Mouse (Mus musculus) cerebellum, adult 11 months (tissue): ENCODE measurements around the gene Elovl2.
"Not testable (repeated sequence)": the region's sequence is repeated elsewhere in the genome, so short reads cannot be mapped to it uniquely, and the experiment has no call there.

Experiments
- DNase-seq: peaks from one replicate; pipeline ENCODE4 v3.0.0; 2022

The Elovl2 gene

DNA sequence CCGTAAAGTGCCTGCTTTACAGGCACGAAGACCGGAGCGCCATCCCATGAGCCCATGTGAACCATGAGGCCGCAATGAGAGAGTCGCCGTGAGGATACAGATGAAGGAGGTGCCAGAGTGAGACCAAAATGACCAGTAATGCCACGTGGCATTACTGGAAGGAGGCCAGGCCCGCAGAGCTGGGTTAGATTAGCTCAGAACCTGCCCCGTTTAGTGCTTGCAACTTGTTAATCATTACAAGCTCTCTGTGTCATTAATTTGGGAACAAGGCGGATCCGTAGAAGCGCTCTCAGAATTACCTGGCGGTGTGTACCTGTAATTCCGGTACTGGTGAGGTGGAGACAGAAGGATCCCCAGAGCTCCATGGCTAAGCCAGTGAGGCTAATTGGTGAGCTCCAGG lies 12.0 kb upstream of the Elovl2 start:
- DNase-seq, result no peak

DNA sequence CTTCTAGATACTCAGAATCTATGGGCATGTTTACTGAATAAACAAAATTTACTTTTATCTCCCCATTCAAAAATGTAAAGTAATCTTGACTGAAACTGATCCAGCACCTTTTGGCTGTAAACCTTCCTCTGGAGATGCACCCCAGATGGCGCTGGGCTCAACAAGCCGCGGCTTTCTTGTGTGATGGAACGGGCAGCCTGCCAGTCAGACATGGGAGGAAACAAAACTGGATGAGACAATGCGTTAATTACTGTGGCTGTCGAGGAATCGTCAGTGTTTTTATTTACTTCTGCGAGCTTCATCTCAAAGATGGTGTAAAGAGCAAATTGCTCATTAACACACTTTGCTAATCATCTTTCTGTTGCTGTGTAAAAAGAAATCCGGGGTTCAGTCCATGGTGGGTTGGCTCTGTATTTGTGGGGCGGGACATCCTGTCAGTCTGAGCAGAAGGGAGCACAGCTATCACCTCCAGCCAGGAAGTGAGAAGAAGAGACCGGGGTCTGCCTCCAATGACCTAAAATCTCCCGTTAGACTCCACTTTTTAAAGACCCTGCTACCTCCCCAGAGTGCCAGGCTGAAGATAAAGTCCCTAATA lies 11.3 kb upstream of the Elovl2 start:
- DNase-seq, result no peak

DNA sequence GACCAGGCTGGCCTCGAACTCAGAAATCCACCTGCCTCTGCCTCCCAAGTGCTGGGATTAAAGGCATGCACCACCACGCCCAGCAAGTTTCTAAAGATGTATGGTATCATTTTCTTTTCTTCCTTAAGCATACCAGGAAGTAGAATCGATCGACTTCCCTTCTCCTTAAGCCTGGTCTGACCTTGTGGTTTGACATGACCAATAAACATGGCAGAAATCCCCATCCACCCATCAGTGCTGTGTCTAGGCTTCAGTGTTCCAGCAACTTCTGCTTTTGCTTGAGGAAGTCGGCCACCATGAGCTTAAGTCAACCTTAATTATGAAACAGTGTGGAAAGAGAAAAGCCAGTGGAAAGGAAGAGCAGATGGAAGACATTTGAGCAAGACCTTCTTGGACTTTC lies 10.1 kb upstream of the Elovl2 start:
- DNase-seq, result no peak

DNA sequence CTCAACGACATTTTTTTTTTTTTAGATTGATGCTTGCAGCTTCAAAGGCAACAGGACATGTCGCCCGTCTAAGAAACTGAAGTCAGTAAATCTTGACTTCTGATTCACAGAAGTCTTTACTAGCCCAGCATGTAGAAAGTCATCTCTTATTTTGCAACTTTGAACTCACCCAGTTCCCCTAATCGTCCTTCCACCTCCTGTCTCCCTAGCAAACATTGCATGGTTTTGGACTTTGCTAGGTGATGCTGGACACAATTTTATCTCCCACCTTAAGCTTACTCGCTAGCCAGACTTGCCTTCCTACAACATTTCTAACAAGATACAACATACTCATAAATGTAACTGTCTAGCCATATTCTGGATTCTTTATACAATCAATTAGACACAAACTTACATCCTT lies 7.9 kb upstream of the Elovl2 start:
- no peak for DNase-seq

DNA sequence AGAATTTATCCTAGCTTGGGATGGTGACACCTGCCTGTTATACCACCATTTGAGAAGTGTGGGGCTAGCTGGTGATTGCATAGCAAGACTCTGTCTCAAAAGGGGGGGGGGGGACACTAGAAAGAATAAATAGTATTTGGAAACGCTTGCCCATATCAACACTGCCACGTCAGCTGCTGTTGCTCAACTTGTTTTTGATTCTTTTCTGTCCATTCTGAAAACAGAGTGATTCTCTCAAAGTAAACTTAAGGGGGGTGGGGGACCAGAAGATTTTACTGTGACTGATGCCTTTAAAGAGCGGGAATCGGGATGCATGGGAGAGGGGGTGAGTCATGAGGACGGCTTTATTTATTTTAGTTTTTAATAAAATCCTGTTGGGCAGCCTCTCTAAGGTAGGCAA lies 6.3 kb upstream of the Elovl2 start:
- no peak for DNase-seq

DNA sequence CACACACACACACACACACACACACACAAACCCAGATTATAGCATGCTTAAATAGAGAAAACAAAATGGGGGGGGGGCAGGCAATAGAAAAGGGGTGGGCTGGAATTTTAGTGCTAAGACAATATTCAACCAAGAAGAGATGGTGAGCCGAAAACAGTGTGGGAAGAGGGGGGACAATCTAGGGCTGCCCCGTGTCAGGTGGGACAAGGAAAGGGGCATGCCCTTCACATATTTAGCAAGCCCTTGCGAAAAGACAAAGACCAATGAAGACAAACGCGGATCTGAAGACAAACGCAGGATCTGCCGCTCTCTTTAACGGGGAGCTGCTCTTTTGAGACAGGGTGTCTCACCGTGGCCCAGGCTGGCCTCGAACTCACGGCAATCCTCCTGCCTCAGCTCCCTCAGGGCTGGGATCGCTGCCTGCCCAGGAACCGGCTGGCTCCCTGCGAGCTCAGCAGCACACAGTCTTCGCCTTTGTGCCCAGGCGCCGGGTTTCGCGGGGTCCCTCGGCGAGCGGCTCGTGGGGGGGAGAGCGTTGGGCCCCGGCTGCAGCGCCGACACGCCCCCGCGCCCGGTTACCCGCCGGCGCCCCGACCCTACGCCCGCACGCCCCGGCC lies 410 bp downstream of the Elovl2 start:
- no peak for DNase-seq

DNA sequence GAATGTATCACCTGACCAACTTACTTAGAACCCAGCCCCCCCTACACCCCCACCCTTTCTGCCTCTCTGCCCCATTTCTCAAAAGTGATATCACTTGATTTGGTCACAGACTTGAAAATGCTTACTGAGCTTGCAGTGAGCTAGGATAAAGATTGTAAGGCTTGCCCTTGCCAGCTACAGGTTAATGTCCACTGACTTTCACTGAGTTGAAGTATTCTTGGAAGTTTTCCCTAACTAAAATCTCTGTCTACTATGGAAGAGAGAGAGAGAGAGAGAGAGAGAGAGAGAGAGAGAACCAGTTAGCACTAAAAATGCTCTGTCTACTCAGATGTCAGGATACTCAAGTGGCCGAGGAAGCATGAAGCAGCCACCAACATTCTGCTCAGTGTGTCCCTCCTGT lies 1.1 kb downstream of the Elovl2 start:
- no peak for DNase-seq

DNA sequence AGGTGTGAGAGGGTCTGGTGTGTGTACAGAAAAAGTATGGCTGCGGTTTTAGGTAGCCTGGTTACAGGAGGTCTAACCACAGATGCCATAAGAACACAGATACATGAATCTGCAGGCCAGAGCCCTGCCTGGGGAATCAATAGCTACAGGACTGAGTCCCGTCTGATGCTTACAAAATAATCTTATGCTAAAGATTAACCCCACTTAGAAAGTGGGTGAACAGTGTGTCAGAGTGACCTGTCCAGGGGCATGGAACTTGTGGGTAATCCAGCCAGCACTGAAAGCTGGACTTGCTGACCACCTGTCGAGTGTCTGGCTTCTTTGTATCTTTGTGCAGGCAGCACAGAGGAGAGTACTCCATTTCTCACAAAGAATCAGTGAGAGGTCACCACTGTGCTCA lies 4.0 kb downstream of the Elovl2 start:
- DNase-seq, result no peak

DNA sequence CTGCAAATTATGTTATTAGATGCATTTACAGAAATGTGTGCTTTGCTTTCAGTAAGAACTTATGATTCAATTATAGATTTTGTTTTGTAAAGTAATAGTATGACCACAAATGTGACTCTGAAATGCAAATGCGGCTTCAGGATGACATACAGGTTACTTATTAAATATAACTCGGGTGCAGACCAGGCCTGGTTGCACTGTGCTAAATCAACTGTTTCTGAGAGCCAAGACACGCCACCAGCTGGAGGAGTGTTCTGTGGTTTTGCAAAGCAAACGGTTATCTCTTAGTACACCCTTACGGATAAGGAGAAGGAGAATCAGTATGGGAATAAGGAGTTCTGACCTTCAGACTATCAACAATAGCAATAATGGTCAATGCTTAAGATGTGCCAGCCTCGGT lies 4.5 kb downstream of the Elovl2 start:
- no peak for DNase-seq

DNA sequence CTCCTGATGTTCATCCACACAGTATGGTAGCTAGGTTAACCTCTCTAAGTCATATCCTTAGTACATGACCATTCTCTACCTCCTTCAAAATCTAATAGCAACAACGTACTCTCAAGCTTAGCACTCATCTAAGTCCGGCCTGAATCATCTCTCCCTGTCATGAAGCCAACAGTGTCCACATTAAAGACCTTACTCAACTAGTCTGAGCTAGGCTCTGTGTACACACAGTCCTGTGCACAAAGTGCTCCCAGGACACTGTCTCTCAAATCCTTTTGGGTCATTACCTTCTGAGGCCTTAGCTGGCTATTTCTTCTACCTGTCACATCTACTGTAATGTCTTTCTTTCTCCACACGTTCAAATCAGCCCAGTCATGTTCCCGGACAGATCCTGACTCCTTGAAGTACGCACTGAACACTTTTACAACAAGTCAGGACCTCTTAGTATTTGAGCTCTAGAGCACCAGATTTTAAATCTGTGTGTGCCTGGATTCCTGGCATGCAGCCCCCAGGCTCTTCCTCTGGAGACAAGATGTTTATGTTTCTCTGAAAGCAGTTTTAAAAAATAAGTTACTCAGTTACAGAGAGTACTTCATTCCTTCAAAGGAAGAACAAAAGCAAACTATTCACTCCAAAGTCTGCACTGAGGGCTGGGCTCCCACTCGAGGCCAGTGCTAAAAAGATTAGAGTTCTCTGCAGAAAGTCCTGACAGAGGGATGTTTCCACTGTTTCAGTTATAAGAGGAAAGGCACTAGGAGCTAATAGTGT lies 7.5 kb downstream of the Elovl2 start:
- DNase-seq, result no peak

DNA sequence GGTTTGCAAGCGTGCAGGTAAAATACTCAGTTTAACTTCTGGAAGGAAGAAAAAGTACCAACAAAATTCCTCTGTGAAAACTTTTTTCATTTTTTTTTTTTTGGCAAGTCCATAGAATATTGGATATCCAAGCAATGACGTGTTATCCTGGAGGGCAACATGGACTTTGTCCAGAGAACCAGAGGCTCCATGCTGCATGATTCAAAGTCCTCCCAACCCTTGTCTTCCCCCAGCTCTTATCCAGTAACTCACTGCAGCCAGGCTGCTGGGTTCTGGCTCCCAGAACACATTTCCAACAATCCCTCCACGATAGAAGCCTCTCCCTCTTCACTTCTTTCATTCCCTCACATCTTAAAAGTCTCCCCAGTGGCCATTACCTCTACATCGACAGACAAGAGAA lies 8.9 kb downstream of the Elovl2 start:
- no peak for DNase-seq

DNA sequence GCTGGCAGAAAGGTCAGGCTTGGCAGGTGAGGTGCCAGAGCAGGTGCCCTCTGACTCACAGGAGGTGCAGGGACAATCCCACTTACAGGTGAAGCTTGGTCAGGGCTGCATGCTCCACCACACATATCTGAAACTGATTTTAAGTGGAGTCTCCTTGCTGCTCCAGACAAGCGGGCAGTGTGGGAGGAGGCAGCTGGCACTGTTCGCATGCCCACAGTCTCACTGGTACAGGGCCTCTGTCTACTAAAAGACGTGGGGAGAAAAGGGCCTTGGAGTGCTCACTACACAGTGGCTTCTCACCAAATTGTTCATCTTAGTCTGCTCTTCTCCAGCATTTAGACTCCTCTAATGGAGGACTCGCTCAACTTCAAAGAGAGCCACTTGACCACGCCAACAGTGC lies 14.0 kb downstream of the Elovl2 start:
- DNase-seq, result no peak

DNA sequence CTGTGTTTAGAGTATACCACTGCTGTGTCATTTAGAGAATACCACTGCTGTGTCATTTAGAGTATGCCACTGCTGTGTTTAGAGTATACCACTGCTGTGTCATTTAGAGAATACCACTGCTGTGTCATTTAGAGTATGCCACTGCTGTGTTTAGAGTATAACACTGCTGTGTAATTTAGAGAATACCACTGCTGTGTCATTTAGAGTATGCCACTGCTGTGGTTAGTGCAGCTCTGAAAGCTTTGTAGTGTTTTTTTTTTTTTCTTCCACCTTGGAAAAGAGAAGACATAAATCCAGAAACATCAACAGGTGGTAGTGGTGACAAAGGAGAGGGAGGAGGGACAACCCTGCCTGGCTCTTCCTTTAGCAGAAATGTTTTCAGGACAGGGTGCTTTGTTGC lies 14.6 kb downstream of the Elovl2 start:
- not testable (repeated sequence) for DNase-seq

DNA sequence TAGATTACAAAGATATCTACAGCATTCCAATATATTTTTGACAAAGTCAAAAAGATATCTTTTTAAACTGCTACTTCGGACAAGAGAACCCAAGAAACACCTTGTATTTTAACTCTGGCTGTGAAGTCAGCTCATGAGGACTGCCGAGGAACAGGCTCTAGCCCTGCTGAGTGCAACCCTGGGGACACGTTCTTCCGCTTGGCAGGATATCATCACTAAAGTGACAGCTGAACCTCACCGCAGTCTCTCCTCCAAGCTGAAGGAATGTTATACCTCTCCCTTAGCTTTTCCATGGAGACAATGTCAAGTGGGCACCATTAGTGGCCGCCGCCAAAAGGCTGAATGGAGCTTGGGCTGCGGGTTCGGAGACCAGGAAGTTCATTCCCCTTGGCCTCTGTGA lies 16.5 kb downstream of the Elovl2 start:
- DNase-seq, result no peak

DNA sequence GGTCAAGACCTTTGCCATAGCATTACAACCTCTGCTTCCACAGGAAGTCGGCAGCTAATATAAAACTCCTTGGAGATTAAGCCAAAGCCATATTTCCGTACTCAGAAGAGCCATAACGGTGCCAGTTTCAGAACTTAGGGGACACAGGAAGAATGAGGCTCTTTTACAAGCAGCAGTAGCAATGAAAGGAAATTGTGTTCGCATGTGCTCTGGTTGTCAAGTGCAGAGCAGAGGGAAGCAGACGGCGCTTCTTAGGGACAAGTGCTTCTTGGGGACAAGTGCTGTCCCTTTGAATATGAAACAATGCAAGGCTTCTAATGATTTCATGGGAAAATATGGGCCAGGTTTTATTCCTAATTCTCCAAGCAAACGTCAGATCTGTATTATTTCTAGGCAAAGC lies 16.9 kb downstream of the Elovl2 start:
- no peak for DNase-seq

DNA sequence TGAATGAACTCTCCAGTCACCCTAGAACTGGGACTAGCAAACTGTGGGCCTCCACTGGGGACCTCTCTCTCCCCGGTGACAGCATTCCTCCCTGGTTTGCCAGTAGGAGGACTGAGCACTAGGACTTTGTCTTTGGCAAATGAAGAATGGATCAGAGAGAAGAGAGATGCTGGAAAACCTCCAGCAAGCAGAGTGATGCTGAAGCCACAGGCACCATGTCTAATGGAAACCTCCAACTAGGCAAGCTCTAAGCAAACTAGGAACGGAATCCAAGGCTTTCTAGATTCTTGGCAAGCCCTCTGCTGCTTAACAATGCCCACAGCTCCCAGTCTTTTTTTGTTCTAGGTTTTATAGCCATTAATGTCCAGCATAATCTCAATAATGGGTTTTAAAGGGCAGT lies 19.3 kb downstream of the Elovl2 start:
- no peak for DNase-seq

DNA sequence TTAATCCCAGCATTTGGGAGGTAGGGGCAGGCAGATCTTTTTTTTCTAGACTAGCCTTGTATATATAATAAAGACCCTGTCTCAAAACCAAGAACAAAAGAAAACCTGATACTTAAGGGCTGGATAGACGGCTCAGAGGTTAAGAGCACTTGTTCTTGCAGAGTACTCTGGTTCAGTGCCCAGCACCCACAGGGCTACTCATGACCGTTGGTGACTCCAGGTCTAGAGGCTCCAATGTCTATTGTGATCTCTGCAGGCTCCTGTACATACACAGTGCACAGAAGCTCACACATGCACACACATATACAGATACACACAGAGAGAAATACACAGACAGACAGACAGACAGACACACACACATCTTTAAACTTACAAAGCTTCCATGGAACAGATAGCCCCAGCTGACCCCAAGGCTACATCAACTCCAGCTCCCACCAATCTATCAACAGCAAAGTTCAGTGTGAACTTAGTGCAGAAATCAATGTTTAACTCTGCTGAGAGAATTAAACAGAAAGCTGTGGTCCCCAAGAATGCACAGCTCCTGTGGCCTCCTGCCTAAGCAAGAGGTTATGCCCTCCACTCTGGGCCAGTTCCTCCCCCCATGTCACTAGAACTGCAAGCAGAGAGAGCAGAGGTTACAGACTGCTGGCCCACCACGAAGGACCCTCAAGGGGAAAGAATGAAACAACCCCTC lies 24.4 kb downstream of the Elovl2 start:
- no peak for DNase-seq

DNA sequence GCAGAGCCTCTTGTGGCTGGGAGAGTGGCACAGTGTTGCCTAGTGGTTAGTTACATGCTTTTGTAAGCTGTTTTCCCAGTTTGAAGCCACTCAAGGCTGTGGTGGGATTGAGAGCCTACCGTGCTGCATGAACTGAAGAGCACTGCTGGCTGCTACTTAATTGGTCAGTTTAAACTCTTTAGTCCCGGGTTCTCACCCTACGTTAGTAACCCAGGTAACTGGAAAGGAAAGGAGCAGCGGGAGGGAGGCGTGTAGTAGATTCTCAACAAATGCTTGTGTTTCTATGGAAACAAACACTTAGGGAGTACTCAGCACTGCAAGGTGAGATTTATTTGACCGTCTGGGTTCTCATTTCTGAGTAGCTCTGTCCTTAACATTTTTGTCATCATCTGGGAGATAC lies 32.3 kb downstream of the Elovl2 start:
- no peak for DNase-seq

DNA sequence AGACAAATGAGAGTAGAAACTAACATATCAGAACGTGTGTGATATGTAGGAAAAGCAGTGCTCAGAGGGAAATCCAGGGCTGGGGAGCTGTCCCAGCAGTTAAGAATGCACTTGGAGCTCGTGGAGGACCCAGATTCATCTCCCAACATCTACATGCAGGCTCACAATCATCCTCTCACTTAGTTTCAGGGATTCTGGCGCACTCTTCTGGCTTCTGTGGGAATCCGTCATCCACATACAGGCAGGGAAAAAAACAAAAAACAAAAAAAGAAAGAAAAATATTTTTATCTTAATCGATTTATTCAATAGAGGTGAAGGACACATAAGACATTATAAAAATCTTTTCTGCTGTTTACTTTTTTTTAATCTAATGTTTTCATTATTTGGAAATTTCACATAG lies 61.8 kb downstream of the Elovl2 start:
- DNase-seq, result no peak

DNA sequence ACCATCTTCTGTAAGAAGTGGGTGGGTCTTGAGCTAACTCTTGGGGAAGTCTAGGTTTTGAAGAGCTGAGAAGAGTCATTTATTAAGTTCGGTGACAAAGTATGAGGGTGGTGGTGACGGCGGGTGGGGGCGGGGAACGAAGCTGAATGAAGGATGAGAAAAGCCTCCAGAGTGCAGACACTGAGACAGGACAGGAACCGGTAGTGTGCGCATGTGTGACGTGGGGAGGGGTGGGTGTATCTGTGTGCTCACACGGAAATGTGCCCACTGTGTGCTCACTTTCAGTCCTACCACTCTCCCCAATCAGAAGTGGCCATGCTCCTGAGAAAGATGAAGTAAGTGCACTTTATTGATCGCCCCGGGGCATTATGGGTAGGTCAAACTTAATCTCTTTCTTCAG lies 67.1 kb downstream of the Elovl2 start:
- DNase-seq, result no peak

DNA sequence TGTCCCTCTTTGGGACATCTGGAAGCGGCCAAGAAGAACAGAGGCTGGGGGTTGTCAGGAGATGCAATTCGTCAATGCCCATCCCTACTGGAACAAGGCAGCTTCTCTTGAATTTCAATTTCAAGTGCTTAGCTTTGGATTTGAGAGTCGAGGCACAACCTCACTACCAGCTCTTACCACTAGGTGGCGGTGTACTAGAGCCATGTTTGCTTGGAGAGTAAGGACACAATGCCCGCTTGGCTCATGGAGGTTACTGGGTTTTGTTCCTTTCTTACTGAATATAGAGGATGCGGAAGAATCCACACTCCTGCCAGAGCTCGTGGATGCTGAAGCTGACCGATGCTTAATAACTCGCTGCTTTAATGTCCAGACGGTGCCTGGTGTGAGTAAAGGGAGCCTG lies 73.9 kb downstream of the Elovl2 start:
- DNase-seq, result peak; percentile 26

DNA sequence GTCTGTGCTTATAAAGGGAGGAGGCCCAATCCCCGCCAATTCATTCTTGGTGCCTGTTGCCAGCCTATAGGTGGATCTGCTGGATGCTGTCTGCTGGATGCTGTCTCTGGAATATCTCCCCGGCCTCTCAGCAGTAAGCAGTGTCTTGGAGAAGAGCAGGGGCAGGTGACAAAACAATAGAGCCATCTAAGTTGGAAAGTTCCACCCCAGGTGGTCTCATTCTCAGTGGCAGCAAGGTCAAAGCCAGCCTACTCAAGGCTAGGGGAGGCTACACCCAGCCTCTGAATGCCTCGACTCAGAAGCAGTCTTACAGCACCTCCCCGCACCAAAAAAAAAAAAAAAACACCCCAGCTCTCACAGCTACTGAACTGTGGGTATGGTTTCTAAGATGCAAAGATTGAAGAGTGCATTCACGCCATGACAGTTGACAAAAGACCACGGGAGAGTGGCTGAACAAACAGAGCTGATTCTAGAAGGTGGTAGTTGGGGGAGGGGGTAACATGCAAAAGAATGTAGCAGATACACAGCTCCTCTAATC lies 74.7 kb downstream of the Elovl2 start:
- no peak for DNase-seq

DNA sequence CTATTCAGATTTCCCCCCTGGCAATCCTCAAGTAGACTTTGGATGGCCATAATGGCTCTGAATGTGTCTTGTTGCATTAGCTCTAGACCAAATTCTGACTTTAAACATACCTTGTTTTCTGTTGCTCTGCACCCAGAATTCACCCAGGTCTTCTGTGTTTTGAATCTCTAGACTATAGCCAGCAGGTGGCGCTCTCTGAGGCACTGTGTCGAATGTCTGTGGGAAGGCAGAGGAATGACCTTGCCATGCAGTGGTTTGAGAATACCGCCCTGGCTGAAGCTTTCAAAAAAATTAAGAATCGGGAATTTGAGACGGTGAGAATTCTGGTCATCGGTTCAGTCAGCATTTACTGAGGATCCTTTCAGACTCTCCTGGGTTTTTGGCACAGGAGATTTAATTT lies 85.3 kb downstream of the Elovl2 start:
- peak; percentile 16 for DNase-seq
